Mouse (Mus musculus) kidney, postnatal 4 days (tissue): ENCODE measurements around the gene Syne1.

Source experiments
- DNase-seq, 2 experiments: peaks; one replicate each; pipeline ENCODE4 v3.0.0; 2021; ENCODE audit warnings: mixed read lengths in 2 of 2

Syne1 gene

DNA sequence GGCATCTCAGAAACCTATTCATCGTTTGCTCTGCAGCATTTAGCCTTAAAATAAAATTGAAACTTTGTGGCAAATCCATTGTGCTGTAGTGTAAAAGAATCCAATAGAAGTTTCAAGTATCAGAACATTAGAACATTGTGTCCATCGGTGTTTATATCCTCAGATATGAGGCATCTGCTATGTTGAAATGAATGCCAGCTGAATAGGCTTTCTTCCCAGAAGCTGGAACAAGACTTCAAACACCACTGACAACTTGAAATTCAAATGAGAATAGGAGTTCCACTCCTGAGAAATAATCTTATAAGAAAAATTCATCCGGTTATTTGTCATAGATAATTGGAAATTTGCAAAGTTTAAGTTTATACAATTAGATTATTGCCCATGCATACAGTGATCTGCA, 135.6 kb downstream of the Syne1 start:
- DNase-seq, result no peak

DNA sequence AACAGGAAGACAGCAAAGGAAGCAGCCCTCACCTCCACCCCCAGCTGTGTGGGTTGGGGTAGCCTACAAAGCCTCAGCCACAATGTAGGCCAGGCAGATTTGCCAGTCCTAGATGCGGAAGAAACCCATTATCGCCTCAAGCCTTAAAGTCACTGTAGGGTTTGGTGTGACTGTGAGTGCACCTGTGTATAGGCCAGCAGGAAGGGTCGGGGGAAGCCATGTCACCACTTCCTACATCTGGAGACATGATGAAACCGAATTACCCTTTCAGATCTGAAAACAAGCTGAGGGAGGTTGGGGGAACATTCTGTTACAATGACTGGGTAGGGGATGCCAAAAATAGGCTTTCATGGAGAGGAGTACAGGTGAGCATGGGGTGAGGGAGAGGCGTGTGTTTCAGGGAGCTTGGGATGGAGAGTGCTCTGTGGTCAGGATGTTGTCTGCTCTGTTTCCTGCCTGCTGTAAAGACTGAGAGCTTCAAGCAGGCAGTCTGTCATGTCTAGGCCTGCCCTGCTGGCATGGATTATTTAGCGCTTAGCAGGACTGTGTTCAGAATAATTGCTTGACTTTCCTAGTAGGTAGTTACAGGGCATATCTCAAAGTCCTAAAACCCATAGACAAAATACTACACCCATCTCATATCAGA, 167.0 kb downstream of the Syne1 start:
- DNase-seq, result no peak

DNA sequence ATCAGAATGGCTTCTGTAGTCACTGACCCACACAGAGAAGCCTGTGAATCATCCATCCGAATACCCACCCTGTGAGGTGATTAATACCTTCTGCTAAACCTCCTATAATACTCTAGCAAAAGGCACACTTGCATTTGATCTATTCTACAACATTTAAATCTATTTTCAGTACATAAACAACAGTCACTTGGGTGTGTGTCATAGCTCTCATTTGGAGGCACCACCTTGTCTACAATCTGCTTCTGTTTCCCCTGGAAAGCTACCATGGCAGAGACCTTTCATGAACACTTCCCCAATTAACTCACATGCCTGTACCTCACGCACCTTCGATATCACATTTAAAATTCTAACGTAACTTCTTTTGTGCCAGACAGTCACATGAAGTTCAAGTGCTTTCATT, 169.7 kb downstream of the Syne1 start:
- no peak for DNase-seq

DNA sequence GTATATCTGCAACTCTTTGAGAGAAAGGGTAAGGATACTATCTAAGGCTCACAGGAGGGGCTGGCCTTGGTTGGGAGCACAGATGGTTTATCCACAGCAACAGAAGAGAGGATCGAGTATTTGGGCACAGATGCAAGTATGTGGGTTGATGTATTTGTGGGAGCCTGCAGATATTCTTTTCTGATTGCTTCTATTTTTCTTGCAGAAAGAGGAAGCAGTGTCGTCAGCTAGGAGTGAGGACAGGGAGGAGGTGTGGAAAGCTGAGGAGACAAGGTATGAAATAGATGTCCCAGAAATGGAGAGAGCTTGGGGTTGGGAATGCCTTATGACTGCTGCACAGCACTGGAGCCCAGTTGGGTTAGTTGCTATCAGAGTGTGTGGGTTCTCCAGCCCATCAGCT, 172.3 kb downstream of the Syne1 start:
- no peak for DNase-seq

DNA sequence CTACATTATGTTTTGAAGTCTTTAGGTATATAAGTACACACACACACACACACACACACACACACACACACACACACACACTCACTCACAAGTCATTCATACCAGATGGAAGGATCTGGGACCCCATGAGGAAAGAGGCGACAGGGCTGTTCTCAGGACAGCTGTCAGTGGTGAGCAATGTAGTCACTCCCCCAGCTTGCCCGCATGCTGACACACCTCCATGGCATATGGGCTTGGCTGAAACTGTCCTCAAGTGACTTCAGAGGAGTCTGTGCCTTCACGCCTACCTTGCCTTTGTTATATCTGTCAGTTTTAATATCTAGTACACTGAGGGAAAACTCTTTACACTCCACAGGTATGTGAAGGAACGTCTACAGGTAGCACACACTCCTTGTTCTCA, 181.7 kb downstream of the Syne1 start:
- DNase-seq, result no peak

DNA sequence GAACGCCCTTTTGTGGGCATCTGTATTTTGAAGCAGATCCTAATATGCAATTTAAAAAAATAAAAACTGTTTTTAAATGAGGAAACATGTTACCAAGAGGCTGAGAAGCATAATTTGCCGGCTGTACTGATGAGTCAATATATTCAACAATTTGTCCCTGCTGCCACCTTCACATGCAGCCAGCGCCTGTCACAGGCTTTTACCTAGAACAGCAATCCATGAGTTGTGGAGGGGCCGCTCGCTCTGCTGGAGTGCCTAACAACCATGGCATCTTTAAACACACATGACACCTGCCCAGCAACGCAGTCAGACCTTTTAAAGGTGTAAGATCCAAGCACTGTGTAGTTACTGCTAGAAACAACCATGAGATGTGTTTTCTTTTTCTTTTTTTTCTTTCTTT, 183.0 kb downstream of the Syne1 start:
- DNase-seq, result peak in 1 of 2 experiments; percentile 4

DNA sequence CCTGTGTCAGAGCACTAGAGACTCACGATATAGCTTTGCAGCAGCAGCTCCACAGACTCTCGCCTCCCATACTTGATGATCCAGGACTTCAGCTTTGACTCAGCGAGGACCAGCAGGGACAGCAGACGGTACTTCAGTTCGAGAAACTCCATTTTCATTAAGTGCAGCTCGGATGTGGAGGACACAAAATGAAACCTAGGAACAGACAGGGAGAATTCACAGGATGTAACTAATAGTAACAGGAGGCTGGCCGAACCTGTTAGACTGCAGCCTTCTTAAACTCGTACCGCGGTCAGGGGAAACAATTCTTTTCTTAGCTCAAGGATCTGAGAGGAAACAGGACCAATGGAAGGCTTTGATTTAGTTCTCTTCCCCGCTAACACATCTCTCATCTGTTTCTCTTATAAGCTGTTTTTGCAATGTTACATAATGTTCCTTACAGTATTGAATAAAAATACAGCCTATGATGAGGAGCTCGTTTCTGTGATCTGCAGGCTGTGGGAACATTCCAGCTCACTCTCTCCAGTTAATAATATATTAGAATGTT, 183.7 kb downstream of the Syne1 start:
- peak; percentile 2 to 3 for DNase-seq

DNA sequence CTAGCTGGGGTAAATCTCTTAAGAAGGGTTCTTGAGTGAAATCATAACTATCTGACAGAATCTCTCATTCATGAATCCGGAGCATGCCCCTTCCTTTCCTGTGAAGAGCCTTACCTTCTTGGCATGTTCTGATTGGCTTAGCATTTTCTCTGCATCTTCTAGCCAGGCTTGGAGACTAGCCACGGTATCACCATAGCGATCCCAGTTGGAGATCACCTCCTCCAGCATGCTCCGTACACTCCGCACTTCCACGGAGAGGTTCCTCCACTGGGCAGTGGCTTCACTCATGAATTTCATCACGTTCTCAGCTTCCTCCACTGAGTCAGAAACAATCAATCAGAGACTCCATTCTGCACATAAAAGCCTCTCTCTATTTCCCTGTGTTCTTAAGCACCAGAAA, 190.7 kb downstream of the Syne1 start:
- DNase-seq, result no peak

DNA sequence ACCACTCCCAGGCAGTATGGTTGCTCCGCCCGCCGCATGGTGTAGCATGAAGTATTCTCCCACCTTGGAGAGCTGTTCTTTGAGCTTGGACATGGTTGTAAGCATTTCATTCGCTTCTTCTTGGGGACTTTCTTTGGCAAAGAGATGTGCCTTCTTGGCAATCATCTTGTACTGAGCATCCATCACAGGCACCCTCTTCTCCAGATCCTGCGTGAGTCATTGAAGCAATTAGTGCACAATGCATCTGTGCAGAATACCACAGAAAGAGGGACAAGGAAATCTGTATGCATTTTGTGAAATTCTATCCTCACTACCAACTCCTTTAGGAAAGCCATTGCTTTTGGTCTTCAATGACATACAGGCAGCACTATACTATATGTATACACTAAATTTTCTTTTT, 194.7 kb downstream of the Syne1 start:
- no peak for DNase-seq

DNA sequence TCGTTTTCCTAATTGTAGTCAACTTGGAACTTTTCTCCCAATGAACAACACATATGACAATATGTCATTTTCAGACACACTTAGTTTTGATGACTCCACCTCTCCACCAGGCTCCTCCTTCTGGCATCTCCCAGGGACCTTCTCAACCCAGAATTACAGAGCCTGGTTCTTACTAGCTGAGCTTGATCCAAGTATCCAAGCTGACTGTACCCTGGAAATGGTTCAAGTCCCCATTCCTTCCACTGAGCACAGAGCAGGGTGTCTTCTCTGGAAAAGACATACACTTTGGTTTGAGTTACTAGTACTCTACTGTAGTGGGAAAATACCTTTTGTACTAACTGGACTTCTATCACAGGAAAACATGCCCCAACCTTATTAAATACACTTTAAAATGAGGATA, 197.9 kb downstream of the Syne1 start:
- DNase-seq, result no peak

DNA sequence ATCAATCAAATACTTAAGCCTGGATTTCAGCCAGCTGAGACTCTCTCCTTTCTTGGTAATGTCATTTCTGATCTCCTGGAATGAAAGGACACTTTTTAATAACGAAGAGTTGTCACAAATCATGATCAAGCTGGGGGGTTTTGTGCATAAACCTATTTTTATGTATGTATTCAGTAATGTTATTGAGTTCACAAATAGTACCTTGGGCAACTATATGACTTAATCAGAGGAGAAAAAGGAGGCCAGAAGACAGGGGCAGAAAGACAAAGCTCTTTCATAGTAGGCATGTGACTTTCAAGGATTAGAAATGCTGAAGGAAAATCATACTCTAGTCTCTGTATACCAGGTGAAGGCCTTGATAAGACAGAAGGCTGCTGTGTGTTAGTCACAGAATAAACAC, 204.4 kb downstream of the Syne1 start:
- no peak for DNase-seq

DNA sequence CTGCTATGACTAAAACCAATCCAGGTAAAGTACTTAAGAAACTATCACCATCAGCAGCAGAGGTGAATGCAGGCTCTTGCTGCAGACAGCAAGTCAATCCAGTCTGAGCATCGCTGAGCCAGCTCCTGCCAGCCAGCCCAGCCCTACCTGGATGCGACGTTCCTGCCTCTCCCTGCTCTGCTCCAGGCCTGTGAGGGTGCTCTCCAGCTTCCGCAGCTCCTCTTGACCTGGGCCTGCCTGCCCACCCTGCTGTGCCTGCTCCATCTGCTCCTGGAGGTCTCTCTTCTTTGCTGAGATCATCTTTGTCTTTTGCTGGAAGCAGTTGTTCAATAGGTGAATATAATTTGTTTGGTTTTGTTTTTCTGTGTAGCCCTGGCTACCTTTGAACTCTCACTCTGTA, 208.1 kb downstream of the Syne1 start:
- DNase-seq, result no peak

DNA sequence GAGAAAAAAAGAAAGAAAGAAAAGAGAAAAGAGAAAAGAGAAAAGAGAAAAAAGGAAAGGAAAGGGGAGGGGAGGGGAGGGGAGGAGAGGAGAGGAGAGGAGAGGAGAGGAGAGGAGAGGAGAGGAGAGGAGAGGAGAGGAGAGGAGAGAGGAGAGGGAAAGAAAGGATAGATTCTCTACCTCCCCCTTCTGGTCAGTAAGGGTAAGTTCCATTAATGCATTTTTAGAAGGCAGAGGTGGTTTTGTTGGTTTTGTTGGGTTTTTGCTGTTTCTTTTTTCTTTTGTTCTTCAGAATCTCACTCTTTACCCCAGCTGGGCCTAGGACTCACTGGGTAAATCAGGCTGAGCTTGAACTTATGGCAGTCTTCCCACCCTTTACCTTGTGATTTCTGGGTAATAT, 214.9 kb downstream of the Syne1 start:
- DNase-seq, result no peak

DNA sequence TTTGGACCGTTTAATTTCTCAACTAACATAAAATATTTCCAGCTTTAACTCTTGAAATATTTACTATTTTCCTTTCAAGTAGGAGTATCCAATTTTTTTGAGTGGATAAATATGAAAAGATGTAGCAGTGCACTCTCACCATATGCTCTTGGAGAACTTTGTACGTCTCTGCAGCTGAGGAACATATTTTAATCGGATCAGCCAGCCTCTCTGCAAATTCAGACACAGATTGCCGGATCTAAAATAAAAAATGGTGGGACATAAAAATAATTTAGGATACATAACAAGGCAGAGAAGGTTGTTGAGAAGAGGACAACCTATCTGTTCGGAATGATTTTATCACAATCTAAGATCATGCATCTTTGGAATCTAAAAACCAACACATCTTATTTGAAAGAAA, 218.5 kb downstream of the Syne1 start:
- DNase-seq, result no peak

DNA sequence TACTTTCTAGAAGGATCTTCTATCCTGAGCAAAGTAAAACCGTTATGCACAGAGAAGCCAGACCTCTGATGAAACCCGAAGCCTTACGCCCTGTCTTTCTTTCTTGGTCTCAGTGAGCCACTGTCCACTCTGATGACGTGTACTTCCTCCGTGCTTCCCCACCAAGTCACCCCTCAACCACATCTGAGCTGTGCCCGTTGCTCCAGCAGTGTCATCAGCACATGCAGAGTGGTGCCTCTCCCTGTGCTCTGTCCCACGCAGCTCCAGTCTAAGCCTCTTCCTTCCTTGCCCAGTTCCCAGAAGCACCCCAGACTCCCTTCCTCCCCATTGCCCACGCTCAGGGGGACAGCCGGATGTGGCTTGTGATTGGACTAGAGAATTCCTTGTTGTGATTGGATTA, 224.6 kb downstream of the Syne1 start:
- no peak for DNase-seq

DNA sequence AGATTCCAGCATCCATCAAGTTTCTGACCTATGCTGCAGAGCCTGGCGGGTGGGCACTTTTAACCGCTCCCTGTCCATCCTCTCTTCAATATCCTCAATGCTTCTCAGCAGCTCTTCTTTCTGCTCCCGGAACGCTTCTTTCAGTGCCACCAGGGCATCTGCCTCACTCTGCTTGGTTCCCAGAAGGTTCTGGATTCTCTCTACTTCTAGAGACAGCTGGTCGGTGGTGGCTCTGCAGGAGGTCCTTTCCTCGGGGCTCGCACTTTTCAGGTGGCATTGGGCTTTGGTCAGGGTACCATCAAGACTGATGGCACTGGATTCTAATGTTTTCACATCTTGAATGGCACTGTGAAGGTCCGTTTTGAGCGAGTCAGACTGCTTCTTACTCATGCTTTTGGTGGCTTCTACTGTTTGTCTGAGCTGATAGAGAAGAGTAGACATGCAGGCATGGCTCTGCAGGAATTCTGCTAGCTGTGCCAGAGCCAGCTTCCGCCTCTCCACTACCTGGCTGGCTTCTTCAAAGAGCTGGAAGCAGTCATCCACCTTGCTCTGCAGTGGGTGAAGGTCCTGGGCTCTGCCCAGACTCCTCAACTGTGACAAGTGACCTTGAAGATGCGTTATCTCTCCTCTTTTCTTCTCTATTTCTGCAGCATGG, 227.4 kb downstream of the Syne1 start:
- no peak for DNase-seq

DNA sequence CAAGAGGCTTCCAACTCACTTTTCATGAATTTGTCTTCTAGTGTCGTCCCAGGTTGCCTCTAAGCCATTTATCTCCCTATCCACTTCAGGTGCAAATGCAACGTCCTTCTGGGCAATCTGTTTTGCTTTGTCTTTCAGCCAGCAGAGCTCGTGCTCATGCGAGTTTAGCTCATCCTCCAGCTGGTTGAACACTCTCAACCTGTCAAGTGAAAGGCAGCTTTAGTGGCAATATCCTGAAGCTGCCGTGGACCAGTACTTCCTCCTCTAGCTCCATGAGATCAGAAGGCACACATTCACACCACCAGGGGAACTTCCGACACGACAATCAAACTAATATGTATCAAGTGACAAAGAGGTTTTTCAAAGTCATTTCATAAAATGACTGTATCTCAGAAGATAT, 228.7 kb downstream of the Syne1 start:
- no peak for DNase-seq

DNA sequence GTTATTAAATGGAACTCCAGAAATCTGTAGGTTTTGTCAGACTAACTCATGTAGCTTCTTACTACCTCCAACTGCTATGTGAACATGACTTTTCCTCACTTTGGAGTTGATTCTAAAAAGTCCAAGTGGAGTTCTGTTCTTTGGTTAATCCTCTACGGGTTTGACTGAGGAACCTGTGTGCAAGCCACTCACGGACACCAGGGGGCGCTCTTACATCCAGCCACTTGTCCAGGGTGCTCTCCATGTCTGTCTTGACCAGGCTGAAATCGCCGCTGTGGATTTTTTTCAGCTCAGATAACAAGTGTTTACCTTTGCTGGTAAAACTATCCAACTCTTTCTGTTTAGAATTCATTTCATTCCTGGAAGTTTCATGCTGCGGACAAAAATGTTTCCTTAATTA, 233.7 kb downstream of the Syne1 start:
- peak; percentile 83 to 84 for DNase-seq

DNA sequence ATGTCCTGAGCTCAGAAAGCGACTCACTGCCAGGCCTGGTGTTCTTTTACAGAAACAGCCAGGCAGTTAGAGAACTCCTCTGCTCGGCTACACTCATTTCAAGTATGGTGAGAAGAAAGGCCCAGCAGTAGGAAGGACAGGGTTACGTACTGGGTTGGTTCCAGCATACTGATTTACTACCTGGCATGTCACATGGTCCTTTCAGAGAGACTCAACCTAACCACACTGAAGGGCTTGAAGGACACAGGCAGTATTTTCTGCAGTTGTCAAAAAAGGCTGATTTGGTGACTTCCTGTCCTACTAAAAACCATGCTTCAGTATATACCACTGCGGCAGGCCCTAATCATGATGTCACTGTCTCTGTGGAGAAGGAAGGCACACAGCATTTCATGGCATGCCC, 238.8 kb downstream of the Syne1 start:
- no peak for DNase-seq

DNA sequence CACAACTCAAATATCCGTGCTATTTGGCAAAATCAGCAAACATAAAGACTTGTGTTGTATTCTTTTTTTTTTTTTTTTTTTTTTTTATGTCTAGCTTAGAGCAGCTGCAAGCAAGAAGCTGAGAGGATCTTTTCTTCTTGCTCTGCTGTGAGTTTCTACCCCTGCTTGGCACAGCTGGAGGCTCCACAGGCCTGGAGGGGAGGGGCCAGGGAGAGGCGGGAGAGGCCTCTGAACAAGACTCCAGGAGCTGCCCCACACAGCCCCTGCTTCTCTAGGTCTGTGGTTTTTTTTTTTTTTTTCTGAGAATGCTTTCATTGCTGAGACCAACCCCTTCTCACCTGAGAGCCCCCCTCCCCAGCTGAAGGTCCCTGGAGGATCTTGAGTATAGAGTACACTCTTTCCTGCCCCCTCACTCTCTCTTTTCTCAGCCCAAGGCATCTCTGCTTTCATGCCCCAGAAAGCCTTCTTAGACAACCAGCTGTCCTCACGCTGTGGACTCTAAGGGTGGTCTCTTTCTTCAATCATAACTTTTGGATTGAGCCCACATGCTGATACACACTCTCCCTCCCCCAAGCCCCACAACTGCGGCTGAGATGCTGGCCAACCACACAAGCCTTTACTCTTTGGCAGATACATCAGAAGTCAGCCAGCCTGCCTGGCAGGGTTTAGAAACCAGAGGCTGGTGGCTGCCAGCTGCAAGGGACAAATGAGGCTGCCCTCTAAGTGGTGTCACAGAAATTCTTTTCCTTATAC, 241.1 kb downstream of the Syne1 start:
- DNase-seq, result peak; percentile 18 to 31

DNA sequence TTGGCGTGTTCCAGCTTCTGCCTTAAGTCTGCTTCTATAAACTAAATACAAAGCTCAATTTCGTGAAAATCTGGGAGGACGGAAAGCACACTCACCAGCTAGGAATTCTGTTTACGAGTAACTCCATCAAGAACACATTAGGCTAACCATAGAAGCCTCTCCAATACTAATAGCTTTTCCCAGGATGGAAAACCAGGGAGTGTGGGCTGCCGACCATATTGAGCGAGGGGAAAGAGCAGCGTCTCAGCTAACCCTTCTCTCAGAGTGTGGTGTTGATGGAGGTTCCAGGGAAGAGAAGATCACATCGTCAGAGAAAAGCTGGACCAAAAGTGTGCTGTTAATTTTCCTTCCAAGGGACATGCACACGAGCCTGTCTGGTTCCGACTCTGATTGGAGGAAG, 241.9 kb downstream of the Syne1 start:
- no peak for DNase-seq

DNA sequence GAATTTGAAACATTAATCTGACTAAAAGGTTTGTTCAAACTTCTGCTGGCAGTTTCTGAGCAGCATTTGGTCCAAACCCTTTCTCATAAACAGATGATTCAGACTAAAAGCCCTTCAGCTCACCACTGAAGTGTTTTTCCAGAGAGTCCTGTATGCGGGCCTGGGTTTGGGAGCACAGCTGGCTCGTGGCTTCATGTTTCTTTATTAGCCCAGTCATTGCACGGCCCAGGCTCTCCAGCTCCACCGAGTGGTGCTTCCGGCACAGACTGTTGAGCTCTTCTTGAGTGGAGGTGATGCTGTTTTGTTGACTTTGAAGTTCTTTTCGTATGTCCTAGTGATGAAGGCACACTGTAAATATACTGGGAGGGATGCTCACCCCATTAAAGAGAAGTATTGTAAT, 245.7 kb downstream of the Syne1 start:
- DNase-seq, result peak; percentile 26 to 53

DNA sequence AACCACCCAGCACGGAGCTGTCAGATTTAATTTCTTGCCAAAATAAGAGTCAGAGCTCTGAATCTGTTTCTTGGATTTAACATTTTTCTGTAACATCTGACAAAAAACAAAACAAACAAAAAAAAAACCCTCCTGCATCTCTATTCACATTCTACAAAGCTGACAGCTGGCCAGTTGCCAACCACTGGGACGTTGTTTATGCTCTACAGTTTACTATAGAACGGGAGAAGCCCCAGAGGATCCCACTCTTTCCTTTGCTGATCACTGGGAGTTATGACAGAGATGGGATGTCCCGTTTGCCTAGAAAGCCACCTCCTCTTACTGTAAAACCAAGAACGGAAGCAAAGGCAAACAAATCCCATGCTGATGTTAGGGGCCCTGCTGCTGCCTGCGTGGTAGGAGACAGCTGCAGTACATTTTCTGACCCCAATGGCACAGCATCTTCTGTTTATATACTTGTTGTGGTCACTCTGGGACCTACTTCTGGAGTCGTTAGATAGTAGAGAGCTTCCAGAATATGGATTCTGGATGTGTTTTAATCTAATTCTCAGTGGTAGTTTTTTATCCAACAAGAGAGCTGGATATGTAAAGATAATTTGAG, 255.9 kb downstream of the Syne1 start:
- peak; percentile 72 to 76 for DNase-seq

DNA sequence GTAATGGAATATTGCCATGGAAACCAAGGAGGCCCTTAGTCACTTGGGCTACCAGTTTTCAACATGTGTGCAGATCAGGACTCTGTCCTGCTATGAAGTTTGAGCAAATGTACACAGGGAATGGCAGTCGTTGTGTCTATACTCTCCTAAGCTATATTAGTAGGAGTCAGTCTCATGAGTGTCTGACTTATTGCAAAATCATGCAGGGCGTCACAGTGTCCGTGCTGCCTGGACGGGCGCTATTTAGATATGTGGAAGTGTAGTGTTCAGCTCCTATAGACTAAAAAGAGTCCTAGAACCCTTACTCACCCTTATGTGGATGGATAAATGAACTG, 261.7 kb downstream of the Syne1 start:
- no peak for DNase-seq
